Mouse (Mus musculus) liver, embryonic 14 days (tissue): ENCODE data around the gene Elk1. TPM values are rescaled to one million over a fixed set of nuclear protein-coding genes. Genes with fewer than 3 reads are reported as not detected.

ENCODE experiments used
- polyA plus RNA-seq: library from polyadenylated mRNA; depleted of rRNA; stranded (reverse); fragments of >200 nt; gene quantifications from 2 replicates; pipeline ENCODE4 v1.2.3, GENCODE M21; 2012; rRNA removed

The Elk1 gene
- 1.7 and 2.1 TPM in 2 replicates for polyA plus RNA-seq

GRCm38 (mm10) chrX:20950191-20950880 lies at the start of gene Elk1:
Gene Elk1 (minus strand): TSS chrX:20950608.

GRCm38 (mm10) chrX:20961477-20962378 lies 11.3 kb upstream of the Elk1 start, which contains the start of gene Uxt:
Gene Uxt (minus strand): TSS chrX:20962017.

DNA sequence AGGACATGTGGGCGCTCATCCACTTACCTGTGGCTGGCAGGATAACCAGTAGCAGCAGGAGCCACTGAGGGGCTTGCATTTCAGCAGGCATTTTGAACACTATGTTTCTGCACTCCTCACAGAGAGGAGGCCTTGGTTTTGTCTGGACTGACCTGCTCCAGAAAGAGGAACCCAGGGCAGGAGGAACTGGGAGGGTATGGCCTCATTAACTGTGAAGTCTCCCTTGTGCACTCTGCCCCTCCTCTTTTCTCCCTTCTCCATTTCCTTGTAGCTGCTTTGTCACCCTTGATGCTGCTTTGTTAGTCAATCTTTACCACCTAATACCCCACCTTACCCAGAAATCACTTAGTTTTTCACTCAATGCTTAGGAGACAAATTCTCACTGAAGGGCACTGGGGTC lies 19.0 kb downstream of the Elk1 start, which contains the start of gene Cfp:
TSS of gene Cfp (minus strand) at position 192 of the 400 bp plus-strand sequence.

GRCm38 (mm10) chrX:20920844-20921364 lies 29.5 kb downstream of the Elk1 start, which contains the start of gene Syn1:
Gene Syn1 (minus strand): TSS chrX:20921004.

Other genes with a start within 250 kb of the Elk1 start
- 6.5 and 6.6 TPM in 2 replicates for gene Usp11, start 246.7 kb downstream of the Elk1 start, polyA plus RNA-seq
- 36.1 and 38.7 TPM in 2 replicates for gene Araf, start 152.8 kb downstream of the Elk1 start, polyA plus RNA-seq
- 1.4 and 2.1 TPM in 2 replicates for gene Timp1, start 80.4 kb downstream of the Elk1 start, polyA plus RNA-seq
- gene Syn1, start 29.6 kb downstream of the Elk1 start, polyA plus RNA-seq: 0.01 and 0.03 TPM in 2 replicates
- 14.6 and 19.4 TPM in 2 replicates for gene Cfp, start 19.1 kb downstream of the Elk1 start, polyA plus RNA-seq
- gene Uxt, start 11.4 kb upstream of the Elk1 start, polyA plus RNA-seq: 14.6 and 20.0 TPM in 2 replicates
- 1.8 and 2.1 TPM in 2 replicates for gene Zfp182, start 111.7 kb upstream of the Elk1 start, polyA plus RNA-seq
- gene Spaca5, start 117.8 kb upstream of the Elk1 start, polyA plus RNA-seq: not detected in 2 replicates
- 0.03 and 0.06 TPM in 2 replicates for gene Zfp300, start 138.9 kb upstream of the Elk1 start, polyA plus RNA-seq
- not detected in 2 replicates for gene Ssxa1, start 165.2 kb upstream of the Elk1 start, polyA plus RNA-seq
- gene Gm21876, start 225.0 kb upstream of the Elk1 start, polyA plus RNA-seq: not detected in 2 replicates